Mouse (Mus musculus) spleen, adult 10 weeks (tissue): ENCODE data around the gene Spg7. TPM values are rescaled to one million over a fixed set of nuclear protein-coding genes. Genes with fewer than 3 reads are reported as not detected.

Experiments
- polyA plus RNA-seq: library from polyadenylated mRNA; stranded (reverse); fragments of 350-450 nt; fragmentation: Illumina TruSeq; extraction: RNeasy Lipid Tissue Mini Kit (QIAGEN cat#74804); gene quantifications from one replicate; pipeline ENCODE4 v1.2.3, GENCODE M21; 2015; ENCODE audit warnings: low replicate concordance; ENCODE audit not compliant: insufficient read depth

The Spg7 gene
- polyA plus RNA-seq = 35.7 TPM

GRCm38 (mm10) chr8:123062721-123063120 is at the start of gene Spg7:
Spg7 (plus strand) TSS chr8:123062942.

GRCm38 (mm10) chr8:123042158-123042973 is 20.4 kb upstream of the Spg7 start, which contains the start of gene Ankrd11:
Ankrd11 (minus strand) TSS chr8:123042277.

GRCm38 (mm10) chr8:123101735-123102685 is 39.3 kb downstream of the Spg7 start, which contains the start of gene Rpl13:
Rpl13 (plus strand) TSS chr8:123102350.

GRCm38 (mm10) chr8:123117127-123117731 is 54.5 kb downstream of the Spg7 start, which contains the start of gene Cpne7:
Cpne7 (plus strand) TSS chr8:123117374.

Other genes starting within 250 kb of the Spg7 start
- gene Cdh15, start 215.0 kb upstream of the Spg7 start, polyA plus RNA-seq = not detected
- 95.4 TPM for gene Ankrd11, start 20.7 kb upstream of the Spg7 start, polyA plus RNA-seq
- 1,006 TPM for gene Rpl13, start 39.4 kb downstream of the Spg7 start, polyA plus RNA-seq
- 0.61 TPM for gene Cpne7, start 54.4 kb downstream of the Spg7 start, polyA plus RNA-seq
- 0.23 TPM for gene Sult5a1, start 95.4 kb downstream of the Spg7 start, polyA plus RNA-seq
- gene Dpep1, start 123.3 kb downstream of the Spg7 start, polyA plus RNA-seq = 0.94 TPM
- gene Chmp1a, start 149.8 kb downstream of the Spg7 start, polyA plus RNA-seq = 61.1 TPM
- gene Spata33, start 149.9 kb downstream of the Spg7 start, polyA plus RNA-seq = 0.19 TPM
- gene Cdk10, start 161.9 kb downstream of the Spg7 start, polyA plus RNA-seq = 41.7 TPM
- 2.1 TPM for gene Spata2l, start 173.3 kb downstream of the Spg7 start, polyA plus RNA-seq
- gene Zfp276, start 191.3 kb downstream of the Spg7 start, polyA plus RNA-seq = 11.3 TPM
- 13.5 TPM for gene Vps9d1, start 191.4 kb downstream of the Spg7 start, polyA plus RNA-seq